ENCODE assay signal across 8 mouse cellular contexts in the genomic region with DNA sequence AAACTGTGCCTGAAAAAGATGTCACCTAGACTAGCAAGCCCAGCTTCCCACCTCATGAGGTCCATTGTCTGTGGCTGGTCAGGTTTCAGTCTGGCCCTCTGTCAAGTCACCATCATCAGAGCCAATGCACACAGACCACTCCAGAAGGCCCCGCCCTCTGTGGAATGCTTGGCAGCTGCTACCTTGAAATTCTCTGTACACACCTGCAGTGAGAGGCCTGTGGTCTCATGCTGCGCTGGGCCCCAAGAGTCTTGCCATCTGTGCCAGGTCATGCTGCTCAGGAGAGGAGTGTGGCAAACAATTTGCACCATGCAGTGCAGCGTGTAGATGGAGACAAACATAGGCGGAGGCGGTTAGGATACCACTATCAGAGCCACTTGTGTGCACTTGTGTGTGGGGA.
DNase-seq lines count a peak whose midpoint lies in the region; ATAC-seq and TF ChIP-seq lines count a peak whose summit lies in the region.
"Had no signal": no experiment of that assay in that cellular context is flagged by ENCODE, and none has a peak within 500 bp of the region (broad histone marks: within the 10 kb centered on the region; RNA-seq: fewer than 3 reads in every experiment).

No protein-coding gene starts in this region.

- H3K27me3 ChIP-seq in liver, adult 2 months (ENCODE audit: control insufficient read depth, insufficient read depth, low read length) = no peaks in the 10 kb centered on the region
- H3K27me3 ChIP-seq in liver, embryonic 11.5 days (replicated peaks; ENCODE audit: control insufficient read depth, insufficient read depth, low read length) = no peaks in the 10 kb centered on the region
- H3K27me3 ChIP-seq in intestine, embryonic 15.5 days (replicated peaks) = no peaks in the 10 kb centered on the region

- H3K4me1 ChIP-seq in liver, adult 2 months (ENCODE audit: control insufficient read depth, insufficient read depth, low read length) = peaks cover 2% of the 10 kb centered on the region
- H3K4me1 ChIP-seq in liver, embryonic 11.5 days (replicated peaks; ENCODE audit: control insufficient read depth, insufficient read depth, low read length) = no peaks in the 10 kb centered on the region
- 0 out of 2 replicates have a peak, but pooled peaks cover 3% of the 10 kb centered on the region for H3K4me1 ChIP-seq in intestine, embryonic 15.5 days (replicated peaks)
- peaks cover 11% of the 10 kb centered on the region for H3K4me1 ChIP-seq in olfactory bulb, adult 2 months (ENCODE audit: control insufficient read depth, insufficient read depth, low read length)

- intact Hi-C loops in left cerebral cortex, adult 2 months (cut with DNase I) = no loop called here

- no peak overlapping the region for H3K27ac ChIP-seq in liver, adult 2 months (replicated peaks; ENCODE audit: insufficient read depth, low read depth, low read length)
- no peak overlapping the region for H3K27ac ChIP-seq in liver, embryonic 11.5 days (ENCODE audit: low read depth, low read length)
- H3K27ac ChIP-seq in intestine, embryonic 15.5 days = no peak overlapping the region
- 0 out of 2 replicates have a peak overlapping the region, but pooled peaks have one; percentile 20 for H3K27ac ChIP-seq in olfactory bulb, adult 2 months (ENCODE audit: insufficient read depth, low read depth, low read length)
- H3K27ac ChIP-seq in left cerebral cortex, adult 2 months = no peak overlapping the region
- H3K27ac ChIP-seq: hindbrain, embryonic 14.5 days had no signal

- no peak for ATAC-seq in liver, embryonic 11.5 days (replicated peaks; ENCODE audit: low FRiP score)
- peak; percentile 45; the same call in 1 of the 2 replicates for ATAC-seq in intestine, embryonic 15.5 days

- no peak overlapping the region for H3K4me2 ChIP-seq in liver, embryonic 11.5 days
- no peak overlapping the region for H3K4me2 ChIP-seq in intestine, embryonic 15.5 days (replicated peaks)
- H3K4me2 ChIP-seq: hindbrain, embryonic 14.5 days had no signal

- TF ChIP-seq POLR2A in liver, adult 2 months (IDR thresholded peaks at IDR 0.05; ENCODE audit: extremely low read depth, insufficient read depth, low read length) = no peak
- no peak for TF ChIP-seq POLR2A in olfactory bulb, adult 2 months (IDR thresholded peaks at IDR 0.05; ENCODE audit: insufficient read depth, low read depth, low read length)

- no peak overlapping the region for H3K4me3 ChIP-seq in liver, adult 2 months (ENCODE audit: insufficient read depth, low read depth, low read length)
- H3K4me3 ChIP-seq in liver, embryonic 11.5 days (ENCODE audit: low read depth, low read length) = no peak overlapping the region
- no peak overlapping the region for H3K4me3 ChIP-seq in intestine, embryonic 15.5 days (replicated peaks)
- no peak overlapping the region for H3K4me3 ChIP-seq in olfactory bulb, adult 2 months (ENCODE audit: insufficient read depth, low read depth, low read length)
- no peak overlapping the region for H3K4me3 ChIP-seq in left cerebral cortex, adult 2 months

- peak; percentile 8 for DNase-seq in liver, adult 2 months (ENCODE audit: extremely low read depth, low read depth, low spot score)
- DNase-seq in liver, embryonic 11.5 days (ENCODE audit: low spot score) = no peak
- peak; percentile 40 for DNase-seq in cerebellum, adult 8-10 months
- DNase-seq in left cerebral cortex, adult 2 months (ENCODE audit: extremely low spot score in 1 of 2, low spot score in 2 of 2) = no peak
- DNase-seq in layer of hippocampus, postnatal 10 days (ENCODE audit: low spot score in 2 of 2) = no peak

- no peaks in the 10 kb centered on the region for H3K79me2 ChIP-seq in liver, adult 2 months (ENCODE audit: control insufficient read depth, insufficient read depth, low read length)

- no peak overlapping the region for H3K9ac ChIP-seq in liver, adult 2 months (ENCODE audit: low read depth, low read length)
- H3K9ac ChIP-seq in liver, embryonic 11.5 days (ENCODE audit: low read depth, low read length) = no peak overlapping the region
- H3K9ac ChIP-seq in intestine, embryonic 15.5 days = no peak overlapping the region
- H3K9ac ChIP-seq: hindbrain, embryonic 14.5 days had no signal

- no peaks in the 10 kb centered on the region for H3K36me3 ChIP-seq in liver, adult 2 months (ENCODE audit: control insufficient read depth, insufficient read depth, low read length)
- no peaks in the 10 kb centered on the region for H3K36me3 ChIP-seq in liver, embryonic 11.5 days (ENCODE audit: control insufficient read depth, insufficient read depth, low read length)
- H3K36me3 ChIP-seq in intestine, embryonic 15.5 days = no peaks in the 10 kb centered on the region

- 60% methylated on average over 5 of the region's 5 CpGs for whole genome bisulfite sequencing in liver, adult 2 months
- 87% methylated on average over 5 of the region's 5 CpGs for WGBS in liver, embryonic 11.5 days
- WGBS in intestine, embryonic 15.5 days = 88% methylated on average over 5 of the region's 5 CpGs
- WGBS in olfactory bulb, adult 2 months = 90% methylated on average over 5 of the region's 5 CpGs

- no peaks in the 10 kb centered on the region for H3K9me3 ChIP-seq in liver, embryonic 11.5 days (ENCODE audit: control insufficient read depth, low read length)
- H3K9me3 ChIP-seq in intestine, embryonic 15.5 days = no peaks in the 10 kb centered on the region

- TF ChIP-seq CTCF in liver, adult 2 months (IDR thresholded peaks at IDR 0.05; ENCODE audit: low read depth, low read length) = no peak
- TF ChIP-seq CTCF in olfactory bulb, adult 2 months (IDR thresholded peaks at IDR 0.05; ENCODE audit: insufficient read depth, low read depth, low read length) = no peak
- TF ChIP-seq CTCF in left cerebral cortex, adult 2 months (IDR thresholded peaks at IDR 0.05) = no peak

Comparison
In these comparisons a context has a peak if more than half of its experiments do, and no peak if none do; other contexts are left out.
1. DNase-seq: peak in liver, adult 2 months (single experiment) and cerebellum, adult 8-10 months (single experiment); none in liver, embryonic 11.5 days (single experiment), left cerebral cortex, adult 2 months (0 of 2) and layer of hippocampus, postnatal 10 days (0 of 2).